Mouse (Mus musculus) megakaryocyte, embryonic 14.5 days (primary cell): ENCODE data around the gene Thbs2.

Experiments
- FLI1 ChIP-seq: IDR thresholded peaks from 2 replicates; pipeline ENCODE4 v1.6.1; 2012; ENCODE audit warnings: low read length, inconsistent platforms, mixed read lengths
- GATA1 ChIP-seq: IDR thresholded peaks from 3 replicates; pipeline ENCODE4 v1.6.1; 2012; ENCODE audit warnings: mixed read lengths, low read length, inconsistent platforms, borderline replicate concordance

GRCm38 (mm10) chr17:14730629-14731028 lies 36.6 kb upstream of the Thbs2 start:
- TF ChIP-seq GATA1 (no peak), FLI1 (no peak)
